Mouse (Mus musculus): ENCODE data around the gene Prpf31.
"Not testable (repeated sequence)": the region's sequence is repeated elsewhere in the genome, so short reads cannot be mapped to it uniquely, and the experiment has no call there.

Prpf31 gene

GRCm38 (mm10) chr7:3629543-3630477 is at the start of gene Prpf31, which contains the start of gene Tfpt:
Gene Prpf31 (plus strand): TSS chr7:3629985.
Gene Tfpt (minus strand): TSS chr7:3629929.
- DNase-seq (ENCODE audit: low spot score): peak; percentile 91

DNA sequence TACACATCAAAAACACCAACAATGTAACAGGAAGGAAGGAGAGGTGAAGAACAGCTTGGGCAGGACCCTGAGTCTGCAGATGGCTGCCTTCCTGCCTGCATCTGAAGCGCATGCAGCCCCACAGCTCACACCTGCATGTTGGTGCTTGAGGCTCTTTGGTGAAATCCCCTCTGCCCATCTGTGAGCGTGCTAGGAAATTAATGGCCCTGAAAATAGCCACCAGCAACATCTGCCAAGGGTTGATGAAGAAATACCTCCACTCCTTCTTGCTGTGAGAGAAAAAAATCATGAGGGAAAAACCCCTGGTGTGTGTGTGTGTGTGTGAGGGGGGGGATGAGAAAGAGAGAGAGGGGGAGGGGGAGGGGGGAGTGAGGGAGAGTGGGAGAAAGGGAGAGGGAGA is 49.8 kb upstream of the Prpf31 start:
- no peak for DNase-seq (ENCODE audit: low spot score)

DNA sequence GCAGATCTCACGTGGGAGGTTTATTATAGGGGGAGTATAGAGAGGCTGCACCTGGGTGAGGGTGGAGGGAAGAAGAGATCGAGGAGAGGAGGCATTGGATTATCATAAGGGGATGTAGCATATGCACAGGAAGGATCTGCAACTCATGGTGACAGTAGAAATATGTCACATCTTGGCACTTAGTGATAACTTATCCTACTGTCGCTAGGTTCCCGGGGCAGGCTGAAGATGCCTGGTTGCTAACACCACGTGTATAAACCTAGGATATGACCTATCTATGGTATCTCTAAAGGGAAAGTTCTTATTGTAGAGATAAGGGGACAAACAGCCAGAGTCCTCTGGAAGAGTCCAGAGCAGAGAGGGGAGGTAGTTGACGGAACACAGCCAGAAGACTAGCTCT is 44.0 kb upstream of the Prpf31 start:
- DNase-seq (ENCODE audit: low spot score): no peak

DNA sequence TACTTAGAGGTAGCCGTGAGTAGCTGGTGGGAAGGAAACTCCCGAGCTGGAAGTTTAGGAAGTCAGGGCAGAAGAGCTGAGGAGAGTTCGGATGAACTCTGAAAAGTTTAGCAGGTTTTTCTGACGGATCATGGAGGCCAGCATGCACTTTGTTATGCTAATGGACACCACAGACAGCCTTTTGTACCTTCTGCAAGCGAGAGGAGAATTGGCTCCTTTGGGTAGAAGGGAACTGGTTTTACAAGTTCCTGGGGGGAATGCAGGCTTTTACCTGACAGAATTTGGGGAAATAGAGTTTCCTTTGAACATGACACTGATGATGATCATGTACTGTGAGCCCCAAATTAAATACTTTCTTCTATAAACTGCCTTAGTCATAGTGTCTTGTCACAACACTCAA is 43.5 kb upstream of the Prpf31 start:
- no peak for DNase-seq (ENCODE audit: low spot score)

- no peak for DNase-seq (ENCODE audit: low spot score)
Measured at GRCm38 (mm10) chr7:3587292-3587691, 42.5 kb upstream of the Prpf31 start.

- no peak for DNase-seq (ENCODE audit: low spot score)
Measured at GRCm38 (mm10) chr7:3590550-3590949, 39.2 kb upstream of the Prpf31 start.

DNA sequence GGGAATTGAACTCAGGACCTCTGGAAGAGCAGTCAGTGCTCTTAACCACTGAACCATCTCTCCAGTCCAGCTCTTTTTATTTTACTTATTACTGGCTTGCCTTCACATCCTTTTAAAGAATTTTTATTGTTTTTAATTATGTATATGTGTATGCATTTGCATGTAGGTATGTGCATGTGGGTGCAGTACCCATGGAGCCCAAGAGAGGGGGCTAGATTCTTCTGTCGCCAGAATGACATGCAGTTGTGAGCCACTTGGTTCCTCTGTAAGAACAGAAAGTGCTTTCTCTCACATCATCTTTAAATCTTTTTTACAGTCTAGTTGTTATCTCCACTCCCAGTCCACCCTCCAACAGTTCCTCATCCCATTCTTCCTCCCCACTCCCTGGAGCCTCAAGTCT is 38.3 kb upstream of the Prpf31 start:
- no peak for DNase-seq (ENCODE audit: low spot score)

GRCm38 (mm10) chr7:3593855-3594254 is 35.9 kb upstream of the Prpf31 start:
- DNase-seq (ENCODE audit: low spot score): no peak

- no peak for DNase-seq (ENCODE audit: low spot score)
Measured at GRCm38 (mm10) chr7:3594686-3595085, 35.1 kb upstream of the Prpf31 start.

GRCm38 (mm10) chr7:3595146-3595545 is 34.6 kb upstream of the Prpf31 start:
- DNase-seq (ENCODE audit: low spot score): peak; percentile 32

DNA sequence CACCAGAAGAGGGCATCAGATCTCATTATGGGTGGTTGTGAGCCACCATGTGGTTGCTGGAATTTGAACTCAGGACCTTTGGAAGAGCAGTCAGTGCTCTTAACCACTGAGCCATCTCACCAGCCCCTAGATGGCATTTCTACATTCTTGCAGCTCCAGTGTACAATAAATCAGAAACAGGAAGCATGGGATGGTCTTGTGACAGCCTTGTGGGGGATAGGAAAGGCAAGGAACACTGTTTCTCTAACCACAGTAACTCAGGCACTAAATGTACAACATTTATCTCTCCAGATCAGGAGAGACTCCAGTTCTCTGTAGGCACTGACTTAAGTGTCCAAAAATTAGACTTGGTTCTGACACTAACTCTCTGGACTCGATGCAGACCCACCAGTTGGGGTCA is 32.0 kb upstream of the Prpf31 start:
- DNase-seq (ENCODE audit: low spot score): not testable (repeated sequence)

DNA sequence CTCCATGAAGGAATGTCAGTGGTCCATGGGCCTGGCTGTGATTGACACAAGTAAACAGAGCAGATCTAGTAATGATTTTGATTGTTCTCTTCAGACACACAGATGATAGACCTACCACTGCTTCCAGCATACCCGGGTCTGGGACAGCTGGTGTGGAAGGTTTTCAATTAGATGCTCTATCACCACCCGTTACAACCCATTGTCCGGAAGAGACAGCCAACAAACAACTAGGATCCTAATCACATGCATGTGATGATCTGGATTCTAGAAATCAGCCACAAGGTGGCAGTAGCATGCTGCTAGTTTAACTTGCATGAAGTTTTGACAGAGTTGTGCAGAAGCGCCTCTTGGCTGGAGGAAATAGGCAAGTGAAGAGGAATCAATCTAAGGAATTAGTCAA is 28.7 kb upstream of the Prpf31 start:
- peak; percentile 71 for DNase-seq (ENCODE audit: low spot score)

DNA sequence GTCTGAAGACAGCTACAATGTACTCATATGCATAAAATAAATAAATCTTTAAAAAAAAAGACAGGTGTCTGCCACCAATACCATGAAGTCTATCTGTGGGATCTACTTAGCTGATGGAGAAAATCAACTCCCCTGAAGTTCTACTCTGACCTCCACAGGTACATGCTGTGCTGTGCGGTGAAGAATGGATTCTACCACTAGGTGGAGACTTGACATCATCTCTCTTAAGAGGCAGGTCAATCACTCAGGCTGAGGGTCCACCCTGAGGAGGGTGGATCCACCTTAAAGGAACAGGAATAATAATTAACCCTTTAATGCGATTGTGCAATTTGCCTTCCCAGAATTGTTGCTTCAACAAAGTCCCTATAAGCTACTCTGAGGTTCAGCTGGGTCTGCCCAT is 23.0 kb upstream of the Prpf31 start:
- no peak for DNase-seq (ENCODE audit: low spot score)

- no peak for DNase-seq (ENCODE audit: low spot score)
Measured at GRCm38 (mm10) chr7:3607391-3607790, 22.4 kb upstream of the Prpf31 start.

DNA sequence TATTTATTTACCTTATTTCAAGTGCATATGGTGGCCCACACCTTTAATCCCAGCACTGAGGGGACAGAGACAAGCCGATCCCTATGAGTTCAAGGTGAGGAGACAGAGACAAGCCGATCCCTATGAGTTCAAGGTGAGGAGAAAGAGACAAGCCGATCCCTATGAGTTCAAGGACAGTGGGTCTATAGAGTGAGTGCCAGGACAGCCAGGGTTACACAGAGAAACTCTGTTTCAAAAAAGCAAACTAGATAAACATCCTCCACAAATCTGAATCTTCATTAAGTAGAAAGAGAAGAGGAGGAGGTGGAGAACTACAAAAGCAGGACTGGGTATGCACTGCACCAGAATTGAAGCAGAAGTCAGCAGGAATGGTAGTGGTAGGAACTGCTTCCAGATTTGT is 21.1 kb upstream of the Prpf31 start:
- DNase-seq (ENCODE audit: low spot score): no peak

DNA sequence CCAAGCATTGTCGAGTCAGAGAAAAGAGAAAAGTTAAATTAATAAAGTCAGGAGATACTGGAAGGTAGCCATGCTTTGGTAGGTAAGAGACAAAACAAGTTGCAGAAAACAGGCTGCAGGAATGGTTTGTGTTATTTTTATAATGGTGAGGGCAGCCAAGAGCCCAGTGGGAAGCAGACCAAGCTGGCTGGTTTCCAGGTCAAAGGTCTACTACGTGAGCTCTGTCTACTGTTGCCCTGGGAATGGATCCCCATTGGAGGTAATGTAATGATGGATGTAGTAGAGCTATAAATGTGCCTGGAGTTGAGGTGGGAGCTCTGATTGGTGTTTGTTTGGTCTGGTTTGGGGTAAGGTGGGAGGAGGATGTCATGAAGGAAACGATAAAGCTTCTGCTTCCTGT is 20.7 kb upstream of the Prpf31 start:
- no peak for DNase-seq (ENCODE audit: low spot score)

DNA sequence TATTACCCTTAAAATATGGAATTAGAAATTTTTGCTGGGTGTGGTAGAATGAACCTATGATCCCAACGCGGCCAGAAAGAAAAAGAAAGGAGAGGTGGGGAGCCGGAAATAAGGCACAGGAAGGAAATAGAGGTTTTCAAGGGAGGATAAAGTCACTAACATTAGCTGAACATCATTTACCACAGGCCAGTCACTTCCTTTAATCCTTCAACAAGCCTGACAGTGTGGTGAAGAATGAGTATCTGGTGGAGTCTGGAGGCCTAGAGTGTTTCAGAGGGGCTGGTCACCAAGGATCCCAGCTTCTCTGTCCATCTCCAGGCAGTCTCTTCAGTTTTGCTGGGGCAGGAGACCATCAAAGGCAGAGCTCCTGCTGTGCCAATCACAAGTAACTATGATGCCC is 19.3 kb upstream of the Prpf31 start:
- no peak for DNase-seq (ENCODE audit: low spot score)

DNA sequence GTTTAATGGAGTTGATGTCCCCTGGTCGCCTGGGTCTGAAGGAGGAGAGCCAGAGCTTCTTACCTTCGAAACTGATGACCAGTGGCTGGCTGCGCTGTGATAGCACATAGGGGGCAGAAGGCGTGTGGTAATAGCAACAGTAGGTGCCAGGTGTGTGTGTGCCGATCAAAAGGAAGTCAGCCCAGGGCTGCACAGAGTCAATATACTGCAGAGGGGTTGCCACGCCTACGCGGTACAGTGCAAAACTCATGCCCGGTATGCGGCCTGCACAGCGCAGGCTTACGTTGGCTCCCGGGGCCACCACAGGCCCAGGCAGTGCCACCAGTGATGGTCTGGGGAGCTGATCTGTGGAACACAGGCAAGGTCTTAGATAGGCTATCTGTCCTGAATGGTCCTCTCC is 18.8 kb upstream of the Prpf31 start:
- no peak for DNase-seq (ENCODE audit: low spot score)

- no peak for DNase-seq (ENCODE audit: low spot score)
Measured at GRCm38 (mm10) chr7:3614021-3614420, 15.8 kb upstream of the Prpf31 start.

- DNase-seq (ENCODE audit: low spot score): no peak
Measured at GRCm38 (mm10) chr7:3616057-3616388, 13.8 kb upstream of the Prpf31 start, which contains the start of gene Oscar. Gene Oscar (minus strand): TSS chr7:3616157.

GRCm38 (mm10) chr7:3616389-3617241 is 13.2 kb upstream of the Prpf31 start:
- DNase-seq (ENCODE audit: low spot score): peak; percentile 12

GRCm38 (mm10) chr7:3617242-3617995 is 12.4 kb upstream of the Prpf31 start, which contains the start of gene Ndufa3:
Gene Ndufa3 (plus strand): TSS chr7:3617373.
- peak; percentile 89 for DNase-seq (ENCODE audit: low spot score)
